Mouse (Mus musculus): ENCODE results near the gene Prmt8. TPM values are rescaled to one million over a fixed set of nuclear protein-coding genes. Genes with fewer than 3 reads are reported as not detected.

The Prmt8 gene
- polyA plus RNA-seq, 1 experiment from 2014 or later, result not detected

GRCm38 (mm10) chr6:127680784-127681183, 88.5 kb downstream of the Prmt8 start:
- H3K4me1 ChIP-seq (ENCODE audit: control insufficient read depth, insufficient read depth, low read length), result no peaks in the 10 kb centered on the region
- no peaks in the 10 kb centered on the region for H3K27me3 ChIP-seq (ENCODE audit: control insufficient read depth, insufficient read depth, low read length)
- H3K27ac ChIP-seq (ENCODE audit: low read length), result no peak overlapping the region
- ATAC-seq (ENCODE audit: insufficient read depth, low FRiP score), result no peak
- H3K36me3 ChIP-seq (ENCODE audit: control insufficient read depth, insufficient read depth, low read length), result no peaks in the 10 kb centered on the region
- no peak overlapping the region for H3K4me3 ChIP-seq (replicated peaks; ENCODE audit: low read length)
- no peak overlapping the region for H3K4me2 ChIP-seq (ENCODE audit: low read depth, low read length)
- no peak overlapping the region for H3K9ac ChIP-seq (ENCODE audit: low read length)
- 78% methylated on average over 7 of the region's 7 CpGs for WGBS
- H3K9me3 ChIP-seq (replicated peaks; ENCODE audit: control insufficient read depth, low read length), result no peaks in the 10 kb centered on the region

GRCm38 (mm10) chr6:127678998-127679397, 90.3 kb downstream of the Prmt8 start:
- Histone ChIP-seq H3K9me3 (replicated peaks; ENCODE audit: control insufficient read depth, low read length) (no peaks in the 10 kb centered on the region), H3K4me3 (replicated peaks; ENCODE audit: low read length) (no peak overlapping the region), H3K4me1 (ENCODE audit: control insufficient read depth, insufficient read depth, low read length) (no peaks in the 10 kb centered on the region), H3K27me3 (ENCODE audit: control insufficient read depth, insufficient read depth, low read length) (no peaks in the 10 kb centered on the region), H3K27ac (ENCODE audit: low read length) (no peak overlapping the region), H3K4me2 (ENCODE audit: low read depth, low read length) (no peak overlapping the region), H3K9ac (ENCODE audit: low read length) (no peak overlapping the region), H3K36me3 (ENCODE audit: control insufficient read depth, insufficient read depth, low read length) (no peaks in the 10 kb centered on the region)
- no peak for ATAC-seq (ENCODE audit: insufficient read depth, low FRiP score)
- WGBS, result 81% methylated on average over 3 of the region's 3 CpGs

- no peak overlapping the region for H3K4me3 ChIP-seq (replicated peaks; ENCODE audit: low read length)
- H3K4me2 ChIP-seq (ENCODE audit: low read depth, low read length), result no peak overlapping the region
- no peaks in the 10 kb centered on the region for H3K9me3 ChIP-seq (replicated peaks; ENCODE audit: control insufficient read depth, low read length)
- 71% methylated on average over 9 of the region's 9 CpGs for WGBS
- no peaks in the 10 kb centered on the region for H3K27me3 ChIP-seq (ENCODE audit: control insufficient read depth, insufficient read depth, low read length)
- H3K36me3 ChIP-seq (ENCODE audit: control insufficient read depth, insufficient read depth, low read length), result no peaks in the 10 kb centered on the region
- no peak for ATAC-seq (ENCODE audit: insufficient read depth, low FRiP score)
- H3K4me1 ChIP-seq (ENCODE audit: control insufficient read depth, insufficient read depth, low read length), result no peaks in the 10 kb centered on the region
- H3K9ac ChIP-seq (ENCODE audit: low read length), result no peak overlapping the region
- no peak overlapping the region for H3K27ac ChIP-seq (ENCODE audit: low read length)
Measured at GRCm38 (mm10) chr6:127678320-127678719, 91.0 kb downstream of the Prmt8 start.

GRCm38 (mm10) chr6:127676866-127677265, 92.4 kb downstream of the Prmt8 start:
- H3K4me1 ChIP-seq (ENCODE audit: control insufficient read depth, insufficient read depth, low read length), result no peaks in the 10 kb centered on the region
- H3K4me3 ChIP-seq (replicated peaks; ENCODE audit: low read length), result no peak overlapping the region
- no peak overlapping the region for H3K4me2 ChIP-seq (ENCODE audit: low read depth, low read length)
- no peaks in the 10 kb centered on the region for H3K27me3 ChIP-seq (ENCODE audit: control insufficient read depth, insufficient read depth, low read length)
- no peak for ATAC-seq (ENCODE audit: insufficient read depth, low FRiP score)
- H3K27ac ChIP-seq (ENCODE audit: low read length), result no peak overlapping the region
- no peaks in the 10 kb centered on the region for H3K36me3 ChIP-seq (ENCODE audit: control insufficient read depth, insufficient read depth, low read length)
- WGBS, result 80% methylated on average over 11 of the region's 11 CpGs
- no peaks in the 10 kb centered on the region for H3K9me3 ChIP-seq (replicated peaks; ENCODE audit: control insufficient read depth, low read length)
- no peak overlapping the region for H3K9ac ChIP-seq (ENCODE audit: low read length)

- Histone ChIP-seq H3K4me3 (replicated peaks; ENCODE audit: low read length) (no peak overlapping the region), H3K4me2 (ENCODE audit: low read depth, low read length) (no peak overlapping the region), H3K9ac (ENCODE audit: low read length) (no peak overlapping the region), H3K27me3 (ENCODE audit: control insufficient read depth, insufficient read depth, low read length) (no peaks in the 10 kb centered on the region), H3K27ac (ENCODE audit: low read length) (no peak overlapping the region), H3K4me1 (ENCODE audit: control insufficient read depth, insufficient read depth, low read length) (no peaks in the 10 kb centered on the region), H3K9me3 (replicated peaks; ENCODE audit: control insufficient read depth, low read length) (no peaks in the 10 kb centered on the region), H3K36me3 (ENCODE audit: control insufficient read depth, insufficient read depth, low read length) (no peaks in the 10 kb centered on the region)
- ATAC-seq (ENCODE audit: insufficient read depth, low FRiP score), result no peak
- 72% methylated on average over 7 of the region's 7 CpGs for WGBS
Measured at GRCm38 (mm10) chr6:127672071-127672470, 97.2 kb downstream of the Prmt8 start.

GRCm38 (mm10) chr6:127670031-127670430, 99.2 kb downstream of the Prmt8 start:
- H3K27me3 ChIP-seq (ENCODE audit: control insufficient read depth, insufficient read depth, low read length), result no peaks in the 10 kb centered on the region

GRCm38 (mm10) chr6:127669313-127669712, 100.0 kb downstream of the Prmt8 start:
- Histone ChIP-seq H3K27me3 (ENCODE audit: control insufficient read depth, insufficient read depth, low read length) (no peaks in the 10 kb centered on the region), H3K4me3 (replicated peaks; ENCODE audit: low read length) (no peak overlapping the region), H3K4me1 (ENCODE audit: control insufficient read depth, insufficient read depth, low read length) (no peaks in the 10 kb centered on the region), H3K9ac (ENCODE audit: low read length) (no peak overlapping the region), H3K27ac (ENCODE audit: low read length) (no peak overlapping the region), H3K36me3 (ENCODE audit: control insufficient read depth, insufficient read depth, low read length) (no peaks in the 10 kb centered on the region), H3K9me3 (replicated peaks; ENCODE audit: control insufficient read depth, low read length) (no peaks in the 10 kb centered on the region), H3K4me2 (ENCODE audit: low read depth, low read length) (no peak overlapping the region)
- ATAC-seq (ENCODE audit: insufficient read depth, low FRiP score), result no peak
- WGBS, result 71% methylated on average over 4 of the region's 4 CpGs

More at GRCm38 (mm10) chr6:127670031-127670430, 99.2 kb downstream of the Prmt8 start:
- H3K36me3 ChIP-seq (ENCODE audit: control insufficient read depth, insufficient read depth, low read length), result no peaks in the 10 kb centered on the region
- H3K9ac ChIP-seq (ENCODE audit: low read length), result no peak overlapping the region
- H3K4me1 ChIP-seq (ENCODE audit: control insufficient read depth, insufficient read depth, low read length), result no peaks in the 10 kb centered on the region
- no peak for ATAC-seq (ENCODE audit: insufficient read depth, low FRiP score)
- no peak overlapping the region for H3K4me2 ChIP-seq (ENCODE audit: low read depth, low read length)
- no peaks in the 10 kb centered on the region for H3K9me3 ChIP-seq (replicated peaks; ENCODE audit: control insufficient read depth, low read length)
- H3K4me3 ChIP-seq (replicated peaks; ENCODE audit: low read length), result no peak overlapping the region
- WGBS, result 89% methylated on average over 4 of the region's 4 CpGs
- H3K27ac ChIP-seq (ENCODE audit: low read length), result no peak overlapping the region

- H3K9ac ChIP-seq (ENCODE audit: low read length), result no peak overlapping the region
- no peak overlapping the region for H3K4me3 ChIP-seq (replicated peaks; ENCODE audit: low read length)
- WGBS, result 78% methylated on average over 7 of the region's 7 CpGs
- no peaks in the 10 kb centered on the region for H3K27me3 ChIP-seq (ENCODE audit: control insufficient read depth, insufficient read depth, low read length)
- H3K9me3 ChIP-seq (replicated peaks; ENCODE audit: control insufficient read depth, low read length), result no peaks in the 10 kb centered on the region
- H3K4me1 ChIP-seq (ENCODE audit: control insufficient read depth, insufficient read depth, low read length), result no peaks in the 10 kb centered on the region
- no peak overlapping the region for H3K27ac ChIP-seq (ENCODE audit: low read length)
- no peak for ATAC-seq (ENCODE audit: insufficient read depth, low FRiP score)
- no peak overlapping the region for H3K4me2 ChIP-seq (ENCODE audit: low read depth, low read length)
- H3K36me3 ChIP-seq (ENCODE audit: control insufficient read depth, insufficient read depth, low read length), result no peaks in the 10 kb centered on the region
Measured at GRCm38 (mm10) chr6:127663263-127663662, 106.0 kb downstream of the Prmt8 start.

GRCm38 (mm10) chr6:127661717-127662292, 107.5 kb downstream of the Prmt8 start:
- no peak for ATAC-seq (ENCODE audit: insufficient read depth, low FRiP score)
- Histone ChIP-seq H3K4me1 (ENCODE audit: control insufficient read depth, insufficient read depth, low read length) (no peaks in the 10 kb centered on the region), H3K9ac (ENCODE audit: low read length) (no peak overlapping the region), H3K4me3 (replicated peaks; ENCODE audit: low read length) (no peak overlapping the region), H3K4me2 (ENCODE audit: low read depth, low read length) (no peak overlapping the region), H3K36me3 (ENCODE audit: control insufficient read depth, insufficient read depth, low read length) (no peaks in the 10 kb centered on the region), H3K27ac (ENCODE audit: low read length) (no peak overlapping the region), H3K9me3 (replicated peaks; ENCODE audit: control insufficient read depth, low read length) (no peaks in the 10 kb centered on the region), H3K27me3 (ENCODE audit: control insufficient read depth, insufficient read depth, low read length) (no peaks in the 10 kb centered on the region)
- 73% methylated on average over 7 of the region's 7 CpGs for WGBS

Data from stomach, embryonic 16.5 days (tissue).